Mouse (Mus musculus): ENCODE results near the gene Gm20852.
"Not testable (repeated sequence)": the region's sequence is repeated elsewhere in the genome, so short reads cannot be mapped to it uniquely, and the experiment has no call there.

The Gm20852 gene

GRCm38 (mm10) chrY:66742023-66742422 is at the start of gene Gm20852:
Gene Gm20852 (minus strand): TSS chrY:66742123.
- DNase-seq, result not testable (repeated sequence)
